Mouse (Mus musculus) frontal cortex, postnatal 14 days (tissue): ENCODE results near the gene Mgst2.

Experiments used
- DNase-seq, 2 experiments: peaks; one replicate each; pipeline ENCODE4 v3.0.0; 2022; ENCODE audit warnings: low spot score in 2 of 2

Gene Mgst2

DNA sequence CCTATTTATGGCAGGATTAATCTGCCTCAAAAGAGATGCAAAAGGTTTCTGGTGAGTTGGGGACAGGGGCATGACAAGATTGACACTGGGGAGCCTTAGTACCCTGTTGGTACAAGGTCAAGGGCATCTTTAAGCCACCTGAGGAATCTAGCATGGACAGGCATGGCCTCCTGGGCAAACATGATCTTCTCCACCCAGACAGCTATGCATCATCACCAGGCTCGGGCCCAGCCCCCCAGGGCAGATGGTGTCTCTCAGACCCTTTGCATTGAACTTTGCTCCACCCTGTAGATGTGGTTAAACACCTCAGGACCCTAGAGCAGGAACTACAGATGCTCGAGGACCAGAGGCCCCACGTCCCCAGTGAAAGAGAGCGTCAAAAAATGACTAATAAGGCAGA lies at the start of gene Mgst2:
Mgst2 (plus strand) TSS at position 301 of the 400 bp plus-strand sequence.
- no peak for DNase-seq

DNA sequence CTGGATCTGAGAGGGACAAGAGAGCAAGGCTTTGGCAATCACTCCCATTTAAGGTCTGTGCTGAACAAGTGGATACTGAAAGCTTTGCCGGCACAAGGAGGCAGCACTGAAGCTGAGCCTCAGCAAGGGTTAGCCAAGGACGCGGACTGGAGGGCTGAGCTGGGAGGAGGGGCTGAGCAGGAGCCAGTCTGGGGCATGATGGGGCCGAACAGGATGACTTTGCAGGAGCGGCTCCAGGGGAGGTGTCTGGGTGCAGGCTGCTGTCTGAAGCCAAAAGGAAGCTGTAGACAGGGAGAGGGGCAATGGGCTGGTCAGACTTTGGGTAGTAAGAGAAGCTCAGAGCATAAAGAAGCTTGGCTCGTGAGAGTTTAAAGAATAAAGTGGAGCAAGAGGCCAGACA lies 48.2 kb upstream of the Mgst2 start:
- peak; percentile 35 to 36 for DNase-seq

DNA sequence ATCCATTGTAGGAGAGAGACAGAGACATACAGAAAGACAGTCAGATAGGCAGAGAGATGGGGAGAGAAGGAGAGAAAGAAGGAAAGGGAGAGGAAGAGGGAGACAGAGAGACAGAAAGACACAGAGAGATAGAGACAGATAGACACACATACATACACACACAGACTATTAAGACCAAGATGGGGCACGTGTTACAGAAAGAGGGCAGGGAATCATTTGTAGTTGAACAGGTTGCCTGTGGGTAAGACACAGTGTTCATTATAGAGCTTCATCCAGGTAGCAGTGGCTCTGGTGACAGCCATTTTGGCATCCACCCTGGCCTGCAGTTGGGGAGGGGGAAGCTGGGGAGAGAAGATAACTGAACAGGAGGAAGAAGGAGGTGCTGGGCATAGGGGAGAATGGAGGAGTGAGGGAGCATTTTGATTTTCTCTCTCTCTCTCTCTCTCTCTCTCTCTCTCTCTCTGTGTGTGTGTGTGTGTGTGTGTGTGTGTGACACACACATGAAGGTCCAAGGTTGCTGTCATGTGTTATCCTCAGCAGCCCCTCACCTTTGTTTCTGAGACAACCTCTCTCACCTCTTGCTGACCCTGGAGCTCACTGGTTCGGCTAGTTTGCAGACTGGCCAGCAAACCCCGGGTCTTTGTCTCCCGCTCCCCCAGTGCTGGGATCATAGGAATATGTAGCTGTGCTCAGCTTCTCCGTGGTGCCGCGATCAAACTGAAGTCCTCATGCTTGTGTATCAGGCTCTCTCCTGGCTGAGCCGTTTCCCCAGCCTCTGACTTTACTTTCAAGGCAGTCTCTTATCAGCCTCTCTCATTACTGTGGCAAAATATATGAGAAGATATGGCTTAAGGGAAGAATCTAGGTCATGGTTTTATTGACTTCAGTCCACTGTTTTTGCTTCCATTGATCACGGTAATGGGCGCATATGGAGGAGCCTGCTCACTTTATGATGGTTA lies 47.5 kb upstream of the Mgst2 start:
- DNase-seq, result no peak

DNA sequence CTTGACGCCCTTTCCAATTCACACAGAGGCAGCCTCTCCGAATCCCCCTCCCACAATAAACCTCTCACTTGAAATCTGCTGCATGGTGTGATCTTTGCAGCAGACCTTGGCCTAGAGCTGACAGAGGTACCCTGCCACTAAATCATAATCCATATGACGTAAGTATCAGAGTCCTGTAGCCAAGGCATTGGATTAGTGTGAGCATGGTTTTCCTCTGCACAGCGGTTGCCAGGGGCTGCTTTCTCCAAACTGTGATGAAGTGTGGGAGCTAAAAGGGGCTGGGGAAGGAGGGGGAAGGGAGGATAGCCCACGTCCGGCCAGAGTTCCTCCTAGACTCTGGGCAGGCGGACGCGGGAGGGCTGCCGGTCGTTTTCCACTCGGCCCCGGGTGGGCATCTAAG lies 45.9 kb upstream of the Mgst2 start:
- no peak for DNase-seq

DNA sequence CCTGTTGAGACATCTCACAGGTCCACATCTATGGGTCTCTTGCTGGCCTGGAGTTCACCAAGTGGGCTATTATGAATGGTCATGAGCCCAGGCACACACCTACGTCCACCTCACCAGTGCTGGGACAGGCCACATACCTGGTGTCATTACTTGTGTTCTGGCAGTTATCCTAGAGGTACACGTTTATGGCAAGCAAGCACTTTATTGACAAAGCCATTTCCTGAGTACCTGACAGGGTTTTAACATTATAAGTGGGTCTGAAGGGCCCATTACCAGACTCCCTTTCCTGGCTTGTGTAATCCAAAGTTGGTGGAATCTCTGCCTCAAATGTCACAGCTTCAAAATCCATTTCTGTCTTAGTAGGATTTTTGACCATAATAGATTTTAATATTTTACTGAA lies 36.2 kb upstream of the Mgst2 start:
- no peak for DNase-seq

DNA sequence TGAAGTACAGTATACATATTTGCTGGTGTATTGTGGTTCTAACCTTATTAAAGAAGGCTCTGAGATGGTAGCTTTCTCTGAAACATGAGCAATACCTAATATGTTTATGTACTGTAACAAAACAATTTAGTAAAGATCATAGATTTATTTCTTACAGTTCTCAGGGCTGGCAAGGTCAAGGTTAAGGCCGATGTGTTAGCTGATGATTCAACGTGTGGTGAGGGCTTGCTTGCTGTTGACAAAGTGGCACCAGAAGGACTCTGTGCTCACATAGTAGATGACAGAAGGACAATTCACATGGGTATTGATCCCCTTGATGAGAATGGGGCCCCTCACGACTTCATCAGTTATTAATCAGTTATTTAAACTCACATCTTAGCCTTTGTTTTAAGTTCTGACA lies 32.4 kb upstream of the Mgst2 start:
- DNase-seq, result no peak

DNA sequence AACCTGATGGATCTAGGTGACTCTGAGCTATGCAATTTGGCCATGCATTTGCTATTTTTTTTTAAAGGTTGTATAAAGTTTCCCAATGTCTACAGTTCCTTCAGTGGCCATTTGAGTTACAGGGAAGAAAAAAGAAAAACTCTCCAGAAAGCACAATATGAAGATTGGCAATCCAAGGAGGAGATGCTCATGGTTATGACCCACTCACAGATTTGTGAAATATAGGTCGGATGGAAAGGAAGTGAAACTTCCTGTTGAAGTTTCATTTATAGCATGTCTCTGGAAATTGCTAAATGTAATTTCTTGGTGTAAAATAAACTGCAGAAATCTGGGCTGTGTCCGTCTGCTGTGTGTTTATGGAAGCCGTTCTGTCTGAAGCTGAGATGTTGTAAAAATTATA lies 31.2 kb upstream of the Mgst2 start:
- no peak for DNase-seq

DNA sequence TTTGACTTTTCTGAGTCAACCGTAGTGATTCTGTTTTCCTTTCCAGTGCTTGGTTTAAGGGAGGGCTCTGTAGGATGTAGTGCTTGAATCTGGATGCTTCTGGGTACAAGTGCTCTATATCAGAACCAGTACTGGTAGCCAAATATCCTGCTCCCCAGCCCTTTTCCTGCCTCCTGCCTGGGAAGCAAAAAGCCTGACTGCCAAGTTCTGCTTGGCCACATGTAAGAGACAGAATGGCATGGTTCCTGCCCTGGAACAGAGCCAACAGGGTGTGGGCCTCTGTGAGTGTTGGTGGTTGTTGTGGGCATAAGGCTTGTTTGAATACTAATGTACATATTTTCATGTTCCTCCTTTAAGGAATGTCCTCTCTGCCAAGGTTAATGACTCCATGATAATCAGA lies 29.4 kb upstream of the Mgst2 start:
- DNase-seq, result no peak

DNA sequence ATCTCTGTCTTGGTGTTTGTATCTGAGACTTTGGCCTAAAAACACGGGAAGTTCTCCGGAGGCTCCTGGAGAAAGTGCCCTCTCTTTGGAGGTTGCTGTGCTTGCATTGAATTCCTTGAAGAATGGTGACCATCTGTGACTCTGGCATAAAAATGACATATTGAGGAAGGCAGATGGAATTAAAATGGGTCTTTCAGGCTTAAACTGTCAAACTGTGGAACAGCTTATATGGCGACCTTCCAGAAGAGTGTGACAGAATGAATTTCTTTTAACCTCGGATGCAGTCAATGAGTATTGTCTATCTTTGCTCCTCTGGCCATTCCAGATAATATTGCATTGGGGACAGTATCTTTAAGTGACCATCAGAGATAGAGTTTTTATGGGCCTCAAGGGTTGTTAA lies 28.2 kb upstream of the Mgst2 start:
- no peak for DNase-seq

DNA sequence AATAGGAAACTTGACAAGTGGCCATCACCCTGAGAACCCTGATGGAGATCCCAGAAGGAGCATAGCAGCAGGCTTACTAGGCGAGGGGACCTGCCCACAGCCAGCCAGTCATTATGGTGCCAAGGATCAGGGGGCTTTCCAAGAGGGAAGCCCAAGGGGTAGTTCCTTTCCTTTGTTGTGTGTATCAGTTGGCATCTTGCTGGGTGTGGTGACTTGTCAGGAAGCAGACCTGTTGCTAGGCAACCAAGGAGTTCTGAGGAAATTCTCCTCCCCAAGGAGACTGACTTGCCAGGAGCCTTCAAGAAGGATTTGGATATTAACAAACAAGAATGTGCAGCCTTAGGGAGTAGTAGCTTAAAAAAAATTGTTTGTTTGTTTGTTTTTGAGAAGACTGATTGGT lies 25.7 kb upstream of the Mgst2 start:
- no peak for DNase-seq

DNA sequence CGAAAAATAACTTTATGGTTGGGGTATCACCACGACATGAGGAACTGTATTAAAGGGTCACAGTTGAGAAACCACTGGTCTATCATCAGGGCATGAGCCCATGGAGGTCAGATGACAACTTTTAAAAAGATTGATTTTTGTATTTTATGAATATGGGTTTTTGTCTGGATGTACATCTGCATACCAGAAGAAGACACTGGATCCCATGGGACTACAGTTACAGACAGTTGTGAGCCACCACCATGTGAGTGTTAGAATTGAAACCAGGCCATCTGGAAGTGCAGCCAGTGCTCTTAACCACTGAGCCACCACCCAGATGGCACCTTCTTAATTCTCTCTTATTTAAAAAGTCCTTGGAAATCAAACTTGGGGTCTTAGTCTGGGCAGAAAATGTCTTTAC lies 24.2 kb upstream of the Mgst2 start:
- no peak for DNase-seq

DNA sequence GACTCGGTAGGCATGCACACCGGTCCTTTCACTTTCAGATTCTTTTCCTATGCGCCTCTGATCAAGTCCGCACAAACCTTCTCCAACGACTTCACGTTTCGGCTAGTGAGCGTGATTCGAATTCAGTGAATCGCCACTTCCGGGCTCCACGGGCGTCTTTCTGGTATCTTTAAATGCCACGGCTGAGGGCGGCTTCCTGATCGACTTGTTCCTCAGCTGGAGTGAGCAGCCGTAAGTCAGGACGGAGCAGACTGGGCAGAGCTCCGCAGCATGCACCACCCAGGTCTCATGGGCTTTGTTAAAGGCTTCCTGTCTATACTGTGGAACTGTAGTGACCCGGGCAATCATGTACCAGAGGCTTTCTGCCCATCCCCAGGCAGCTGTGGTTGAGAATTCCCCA lies 23.5 kb upstream of the Mgst2 start:
- DNase-seq, result no peak

DNA sequence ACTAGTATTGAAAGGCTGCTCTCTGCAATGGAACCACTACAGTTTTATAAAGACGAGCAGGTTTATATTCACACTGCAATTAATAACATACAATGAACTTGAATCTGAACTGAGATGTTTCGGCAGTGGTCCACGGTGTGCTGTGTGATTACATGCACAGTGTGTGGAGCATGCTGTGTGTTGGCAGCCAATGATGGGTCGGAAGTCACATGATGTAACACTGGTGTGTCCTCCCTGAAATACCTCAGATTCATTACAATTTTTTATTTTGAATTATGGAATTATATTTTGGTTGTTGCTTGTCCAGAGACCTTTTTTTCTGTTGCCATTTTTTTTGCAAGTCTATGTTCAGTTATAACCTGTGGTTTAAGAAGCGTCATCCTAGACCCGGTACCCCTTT lies 22.8 kb upstream of the Mgst2 start:
- DNase-seq, result no peak

DNA sequence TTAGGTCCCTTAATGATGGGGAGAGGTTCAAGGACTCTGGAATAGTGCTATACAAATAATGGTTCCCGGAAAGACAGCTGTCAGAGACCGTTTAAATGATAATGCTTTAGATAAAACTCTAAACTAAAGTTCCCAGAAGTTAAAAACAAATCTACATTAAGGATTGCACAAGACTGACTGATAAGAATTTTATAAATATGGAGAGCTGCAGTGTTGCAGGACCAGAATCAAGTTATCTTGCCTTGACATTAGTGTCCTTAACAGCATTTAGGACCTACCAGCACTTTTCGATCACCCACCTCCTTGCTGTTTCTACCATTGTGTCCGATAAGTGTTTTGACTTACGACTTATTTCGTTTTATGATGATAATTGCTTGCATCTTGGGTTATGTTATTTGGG lies 21.9 kb upstream of the Mgst2 start:
- no peak for DNase-seq

DNA sequence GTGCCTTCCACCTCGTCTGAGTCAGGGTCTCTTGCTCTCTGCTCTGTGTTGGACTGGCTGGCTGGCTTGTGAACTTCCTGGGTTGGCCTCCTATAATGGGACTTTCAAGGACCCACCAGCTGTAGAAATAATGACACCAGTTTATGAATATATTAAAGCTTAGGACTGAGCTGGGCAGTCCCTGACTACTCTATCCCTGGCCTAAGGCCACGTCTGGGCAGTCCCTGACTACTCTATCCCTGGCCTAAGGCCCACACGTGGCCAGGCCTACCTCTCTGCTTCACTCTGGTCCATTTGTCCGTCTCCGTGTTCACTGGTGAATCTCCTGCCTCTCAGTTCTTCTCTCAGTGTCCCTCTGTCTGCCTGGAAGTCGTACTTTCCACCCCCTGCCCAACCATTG lies 14.7 kb upstream of the Mgst2 start:
- DNase-seq, result no peak

DNA sequence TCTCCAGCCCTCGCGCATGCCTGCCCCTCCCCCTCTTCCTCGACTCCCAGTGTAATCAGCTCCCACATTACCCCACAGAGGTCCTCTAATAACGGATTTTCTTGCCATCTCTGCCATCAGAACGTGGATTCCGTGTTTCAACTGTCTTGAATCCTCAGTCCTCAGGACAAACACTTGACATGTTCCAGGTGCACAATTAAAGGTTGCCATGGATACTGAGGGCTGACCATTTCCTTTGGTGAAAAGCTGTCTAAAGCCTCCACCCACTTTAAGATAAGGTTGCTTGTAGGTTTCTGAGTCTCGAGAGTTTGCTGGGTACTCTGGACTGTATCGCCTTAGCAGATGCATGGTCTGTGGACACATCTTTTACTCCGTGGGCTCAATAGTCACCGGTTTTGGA lies 13.9 kb upstream of the Mgst2 start:
- no peak for DNase-seq

DNA sequence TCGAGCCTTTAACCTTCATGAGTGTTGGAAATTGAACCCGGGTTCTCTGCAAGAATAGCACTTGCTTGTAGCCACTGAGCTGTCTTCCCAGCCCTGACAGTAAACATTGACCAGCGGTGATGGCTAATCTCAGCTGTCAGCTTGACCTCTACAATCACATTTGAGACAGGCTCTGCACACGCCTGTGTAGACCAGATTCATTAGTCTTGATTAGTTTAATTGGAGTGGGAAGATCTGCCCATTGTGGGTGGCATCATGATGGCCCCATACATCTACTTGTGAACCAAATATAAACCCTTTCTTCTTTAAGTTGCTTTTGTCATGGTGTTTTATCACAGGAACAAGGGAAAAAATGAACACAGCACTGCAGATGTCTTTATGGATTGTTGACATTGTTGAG lies 12.8 kb upstream of the Mgst2 start:
- DNase-seq, result no peak

DNA sequence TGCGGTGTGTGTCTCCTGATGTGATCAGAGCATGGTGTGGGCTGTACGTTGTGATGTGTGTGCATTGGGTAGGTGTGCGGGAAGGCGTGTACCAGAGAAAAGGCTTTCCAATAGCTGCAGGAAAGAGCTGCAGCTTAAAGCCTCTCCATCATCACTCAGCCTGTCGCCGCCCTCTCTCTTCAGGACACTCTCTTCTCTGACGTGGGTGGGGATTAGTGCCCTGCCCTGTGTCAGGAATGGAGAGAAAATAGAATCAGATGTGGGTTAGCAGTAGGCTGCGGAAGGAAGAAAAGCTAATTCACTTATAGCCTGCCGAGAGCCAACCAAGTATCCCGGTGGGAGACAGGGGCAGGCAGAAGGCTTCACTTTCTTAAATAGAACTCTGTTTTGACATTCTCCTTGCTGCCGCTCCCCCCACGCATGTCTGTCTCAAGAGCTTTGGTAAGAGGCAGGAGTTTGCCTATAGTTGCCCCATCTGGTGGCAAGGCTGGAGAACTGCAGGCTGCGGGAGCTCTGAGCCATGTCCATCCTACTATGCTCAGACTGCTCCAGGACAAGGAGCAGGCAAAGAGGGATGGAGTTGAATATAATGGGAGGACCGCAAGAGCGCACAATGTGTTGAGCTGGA lies 12.0 kb upstream of the Mgst2 start:
- peak; percentile 73 to 77 for DNase-seq

DNA sequence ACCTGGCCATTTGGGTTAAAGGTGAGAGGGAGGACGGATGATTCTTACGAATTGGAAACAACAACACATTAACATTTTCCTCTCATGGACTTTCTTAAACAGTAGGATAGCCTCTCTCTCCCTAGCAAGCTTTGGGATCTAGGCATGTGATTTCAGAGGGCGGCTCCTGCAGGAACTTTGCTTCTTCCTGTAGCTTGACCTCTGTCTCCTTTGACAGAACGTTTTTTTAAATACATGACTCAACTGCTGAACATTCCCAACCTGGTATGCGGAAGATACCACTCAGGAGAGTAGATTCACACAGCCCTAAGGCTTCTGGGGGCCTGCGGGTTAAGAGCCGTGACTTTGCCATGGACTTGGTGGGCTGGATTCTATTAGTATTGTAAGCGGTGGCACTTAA lies 10.7 kb upstream of the Mgst2 start:
- DNase-seq, result no peak

DNA sequence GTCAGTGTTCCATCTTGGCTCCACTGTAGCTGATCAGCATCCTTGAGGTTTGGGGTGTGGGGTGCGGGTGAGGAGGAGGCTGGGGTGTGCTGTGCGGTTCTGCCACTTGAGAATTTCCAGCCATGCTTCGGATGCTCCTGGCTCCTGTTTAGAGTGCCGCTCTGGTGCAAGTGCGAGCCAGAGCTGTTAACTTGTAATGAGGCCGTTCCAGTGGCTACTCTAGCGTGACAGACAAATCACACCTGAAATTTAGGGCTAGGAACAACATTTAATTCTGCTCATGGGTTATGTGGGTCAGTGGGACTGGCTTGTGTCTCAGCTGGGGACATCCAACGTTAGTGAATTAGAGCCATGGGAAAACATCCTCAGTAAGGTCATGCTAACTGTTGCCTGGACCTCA lies 10.2 kb upstream of the Mgst2 start:
- no peak for DNase-seq

DNA sequence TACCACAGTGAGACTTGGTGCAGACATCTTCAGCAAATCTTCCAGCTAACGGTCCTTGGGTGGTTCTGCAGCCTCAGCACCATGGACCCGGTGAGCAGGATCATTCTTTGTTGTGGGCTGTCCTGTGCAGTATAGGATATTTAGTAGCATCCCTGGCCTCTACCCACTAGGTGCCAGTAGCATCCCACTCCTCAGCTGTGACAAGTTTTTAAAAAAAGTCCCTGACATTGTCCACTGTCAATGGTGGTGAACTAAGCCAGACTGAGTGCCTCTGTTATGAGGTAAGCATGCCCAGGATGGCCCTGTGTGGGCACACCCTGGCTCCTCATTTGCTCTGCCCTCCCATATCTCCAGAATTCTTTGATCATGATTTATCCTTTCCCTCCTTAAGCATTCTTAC lies 9.0 kb upstream of the Mgst2 start:
- no peak for DNase-seq

DNA sequence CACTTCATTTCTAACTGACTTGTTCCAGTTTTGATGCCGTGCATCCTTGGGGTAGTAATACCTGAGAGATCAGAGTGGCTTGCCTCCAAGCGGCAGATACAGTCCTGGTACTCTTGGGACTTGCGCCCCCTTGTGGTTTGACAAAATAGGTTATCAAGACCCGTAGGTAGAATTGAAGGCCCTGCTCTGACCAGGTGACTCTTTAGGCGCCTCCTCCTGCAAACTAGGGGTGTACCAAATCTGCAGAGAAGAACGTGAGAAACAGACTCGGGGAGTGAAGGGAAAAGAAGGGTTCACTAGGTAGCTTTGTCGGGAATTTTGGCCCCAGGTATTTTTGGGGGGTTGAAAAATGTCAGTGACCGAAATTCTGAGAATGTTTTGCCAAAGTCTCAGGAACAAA lies 7.9 kb upstream of the Mgst2 start:
- DNase-seq, result peak; percentile 35 to 68

DNA sequence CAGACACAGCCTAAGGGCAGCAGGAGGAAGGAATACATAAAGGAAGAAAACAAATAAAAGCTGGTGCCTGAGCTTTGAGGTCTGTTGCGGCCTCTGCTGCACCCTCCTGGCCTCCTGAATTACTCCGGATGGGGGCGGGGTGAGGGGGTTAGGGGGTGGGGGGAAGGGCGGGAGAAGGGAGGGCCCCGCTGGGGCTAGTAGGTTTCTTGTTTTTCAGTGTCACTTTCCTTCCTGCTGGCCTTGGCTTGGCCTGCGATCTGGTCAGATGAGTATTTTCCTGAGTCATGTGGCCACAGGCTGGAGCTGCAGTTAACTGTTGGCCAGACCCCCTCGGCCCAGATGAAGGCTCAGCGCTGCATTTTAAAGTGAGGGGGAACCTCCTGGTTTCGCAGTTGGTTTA lies 7.5 kb upstream of the Mgst2 start:
- no peak for DNase-seq
